Mouse (Mus musculus) liver, adult 2 months (tissue): Measurements from ENCODE around the gene Akt2. TPM values are rescaled to one million over a fixed set of nuclear protein-coding genes. Genes with fewer than 3 reads are reported as not detected.

ENCODE experiments used
- DNase-seq: peaks from one replicate; pipeline ENCODE4 v3.0.0-alpha.2; 2011; ENCODE audit warnings: low read depth, low spot score; ENCODE audit errors: extremely low read depth
- H3K27ac ChIP-seq: fragments of 200-500 bp; replicated peaks from 2 replicates; pipeline ENCODE4 v1.5.1; 2012; ENCODE audit warnings: low read depth, mild to moderate bottlenecking, control low read depth, inconsistent platforms, low read length; ENCODE audit not compliant: insufficient read depth
- H3K27me3 ChIP-seq: fragments of 200-500 bp; 2 replicates; pipeline ENCODE4 v1.6.1; 2012; ENCODE audit warnings: mild to moderate bottlenecking, moderate library complexity, low read length, inconsistent platforms; ENCODE audit not compliant: control insufficient read depth, insufficient read depth
- H3K36me3 ChIP-seq: fragments of 200-500 bp; 2 replicates; pipeline ENCODE4 v1.6.1; 2012; ENCODE audit warnings: low read length, inconsistent platforms; ENCODE audit not compliant: control insufficient read depth, insufficient read depth
- H3K4me1 ChIP-seq: fragments of 200-500 bp; 2 replicates; pipeline ENCODE4 v1.6.1; 2011; ENCODE audit warnings: low read length; ENCODE audit not compliant: control insufficient read depth, insufficient read depth
- H3K4me3 ChIP-seq: fragments of 200-500 bp; 2 replicates; pipeline ENCODE4 v1.5.1; 2011; ENCODE audit warnings: low read depth, mild to moderate bottlenecking, control low read depth, low read length, moderate library complexity; ENCODE audit not compliant: insufficient read depth
- H3K79me2 ChIP-seq: fragments of 200-500 bp; 2 replicates; pipeline ENCODE4 v1.6.1; 2012; ENCODE audit warnings: inconsistent platforms, mild to moderate bottlenecking, low read length, moderate library complexity; ENCODE audit not compliant: control insufficient read depth, insufficient read depth
- H3K9ac ChIP-seq: fragments of 200-500 bp; 2 replicates; pipeline ENCODE4 v1.6.1; 2012; ENCODE audit warnings: low read depth, mild to moderate bottlenecking, control low read depth, inconsistent platforms, low read length
- CTCF ChIP-seq: fragments of 200-500 bp; IDR thresholded peaks from 2 replicates; pipeline ENCODE4 v1.5.1; 2011; ENCODE audit warnings: low read depth, low read length, control low read depth
- POLR2A ChIP-seq: fragments of 200-500 bp; IDR thresholded peaks from 2 replicates; pipeline ENCODE4 v1.6.1; 2011; ENCODE audit warnings: low read length, control low read depth; ENCODE audit not compliant: insufficient read depth; ENCODE audit errors: extremely low read depth
- WGBS: fragments of 180-500 bp; shearing (Covaris S2); methylation state at CpG from one replicate; pipeline ENCODE4 v1.1.7; 2018; 5-methylcytosine and 5-hydroxymethylcytosine counted together
- polyA plus RNA-seq: library from polyadenylated mRNA; depleted of rRNA; stranded (reverse); fragments of >200 nt; gene quantifications from 2 replicates; pipeline ENCODE4 v1.2.3, GENCODE M21; 2012
- total RNA-seq: library from RNA; depleted of rRNA; stranded (reverse); fragments of >200 nt; gene quantifications from 2 replicates; pipeline ENCODE4 v1.2.3, GENCODE M21; 2014

The Akt2 gene
- total and polyA plus RNA-seq, 2 experiments = 57.1 to 81.3 TPM

GRCm38 (mm10) chr7:27544675-27545370 is 46.5 kb upstream of the Akt2 start:
- H3K4me1 ChIP-seq = no peaks in the 10 kb centered on the region
- no peak overlapping the region for H3K9ac ChIP-seq
- H3K27ac ChIP-seq = no peak overlapping the region
- H3K27me3 ChIP-seq = no peaks in the 10 kb centered on the region
- no peak for DNase-seq
- no peak overlapping the region for H3K4me3 ChIP-seq
- no peaks in the 10 kb centered on the region for H3K79me2 ChIP-seq
- WGBS = 75% methylated on average over 12 of the region's 12 CpGs
- no peak for TF ChIP-seq POLR2A
- TF ChIP-seq CTCF = no peak
- H3K36me3 ChIP-seq = no peaks in the 10 kb centered on the region

- H3K79me2 ChIP-seq = peaks cover 2% of the 10 kb centered on the region; the same call in 1 of the 2 replicates
- no peaks in the 10 kb centered on the region for H3K36me3 ChIP-seq
- peaks cover 4% of the 10 kb centered on the region; the same call in 1 of the 2 replicates for H3K4me1 ChIP-seq
- no peak overlapping the region for H3K4me3 ChIP-seq
- DNase-seq = no peak
- H3K9ac ChIP-seq = no peak overlapping the region
- WGBS = 79% methylated on average over 6 of the region's 6 CpGs
- H3K27ac ChIP-seq = no peak overlapping the region
- H3K27me3 ChIP-seq = no peaks in the 10 kb centered on the region
- TF ChIP-seq POLR2A (no peak), CTCF (no peak)
These were observed 41.8 kb upstream of the Akt2 start for GRCm38 (mm10) chr7:27549597-27549996.

GRCm38 (mm10) chr7:27552070-27552469 is 39.3 kb upstream of the Akt2 start:
- Histone ChIP-seq H3K36me3 (no peaks in the 10 kb centered on the region), H3K4me3 (no peak overlapping the region)
- whole genome bisulfite sequencing = 48% methylated on average over 5 of the region's 5 CpGs

GRCm38 (mm10) chr7:27552931-27553513 is 38.3 kb upstream of the Akt2 start, which contains the start of the genes Pld3 and 2310022A10Rik:
TSS of gene Pld3 (minus strand) at chr7:27553218.
TSS of gene 2310022A10Rik (plus strand) at chr7:27553233.
- no peak within 1 kb of the TSS for H3K27ac ChIP-seq
- peak; percentile 93 for DNase-seq
- peak; percentile 24; the same call in 1 of the 2 replicates for TF ChIP-seq POLR2A
- no peak for TF ChIP-seq CTCF
- under 1% methylated on average over 41 of the region's 41 CpGs for WGBS
- peak within 1 kb of the TSS; percentile 64 for H3K4me3 ChIP-seq
- H3K27me3 ChIP-seq = no peaks in the 10 kb centered on the region
- peaks cover 4% of the 10 kb centered on the region; the same call in 1 of the 2 replicates for H3K4me1 ChIP-seq
- peak within 1 kb of the TSS; percentile 71 for H3K9ac ChIP-seq
- H3K36me3 ChIP-seq = no peaks in the 10 kb centered on the region
- peaks cover 5% of the 10 kb centered on the region; the same call in 1 of the 2 replicates for H3K79me2 ChIP-seq

More at GRCm38 (mm10) chr7:27552070-27552469, 39.3 kb upstream of the Akt2 start:
- TF ChIP-seq CTCF (no peak), POLR2A (no peak)
- no peak for DNase-seq
- no peak overlapping the region for H3K9ac ChIP-seq
- H3K4me1 ChIP-seq = peaks cover 4% of the 10 kb centered on the region; the same call in 1 of the 2 replicates
- H3K27ac ChIP-seq = no peak overlapping the region
- H3K27me3 ChIP-seq = no peaks in the 10 kb centered on the region
- H3K79me2 ChIP-seq = peaks cover 5% of the 10 kb centered on the region; the same call in 1 of the 2 replicates

- no peaks in the 10 kb centered on the region for H3K4me1 ChIP-seq
- no peaks in the 10 kb centered on the region; the same call in 1 of the 2 replicates for H3K79me2 ChIP-seq
- WGBS = 69% methylated on average over 8 of the region's 8 CpGs
- DNase-seq = no peak
- no peak overlapping the region for H3K4me3 ChIP-seq
- H3K36me3 ChIP-seq = peaks cover 5% of the 10 kb centered on the region; the same call in 1 of the 2 replicates
- H3K27ac ChIP-seq = no peak overlapping the region
- H3K27me3 ChIP-seq = no peaks in the 10 kb centered on the region
- TF ChIP-seq CTCF = no peak
- TF ChIP-seq POLR2A = no peak
- H3K9ac ChIP-seq = no peak overlapping the region
These were observed 31.0 kb upstream of the Akt2 start for GRCm38 (mm10) chr7:27560291-27560887.
